Mouse (Mus musculus): Measurements from ENCODE around the gene Slc35e4.

DNA sequence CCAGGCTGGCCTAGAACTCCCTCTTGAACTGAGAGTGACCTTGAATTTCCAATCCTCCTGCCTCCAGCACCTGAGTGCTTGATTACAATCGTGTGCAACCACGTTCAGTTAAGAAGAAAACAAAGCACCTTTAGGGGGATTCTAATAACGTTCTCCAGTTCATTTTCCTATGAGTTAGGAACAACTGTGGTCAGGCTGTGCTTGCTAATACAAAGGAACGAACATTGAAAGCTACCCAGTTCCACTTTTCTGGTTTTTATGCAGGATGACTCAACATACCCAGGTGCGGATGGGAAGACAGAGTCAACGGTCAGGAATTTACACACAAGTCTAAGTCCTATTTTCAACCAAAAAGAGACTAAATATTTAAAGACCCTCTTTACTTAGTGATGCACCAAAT lies 20.5 kb downstream of the Slc35e4 start:
- TF ChIP-seq CTCF (IDR thresholded peaks at IDR 0.05; ENCODE audit: insufficient read depth, low read depth, low read length) (no peak), POLR2A (IDR thresholded peaks at IDR 0.05; ENCODE audit: insufficient read depth, low read depth, low read length) (no peak)
